Mouse (Mus musculus) lung, adult 2 months (tissue): ENCODE results near the gene Gsto1. TPM values are rescaled to one million over a fixed set of nuclear protein-coding genes. Genes with fewer than 3 reads are reported as not detected.

Experiments used
- DNase-seq: peaks from one replicate; pipeline ENCODE4 v3.0.0; 2022
- H3K4me1 ChIP-seq: fragments of 200-500 bp; 2 replicates; pipeline ENCODE4 v1.6.1; 2011; ENCODE audit warnings: low read length; ENCODE audit not compliant: control insufficient read depth, insufficient read depth
- H3K4me3 ChIP-seq: fragments of 200-500 bp; replicated peaks from 2 replicates; pipeline ENCODE3; 2011; ENCODE audit warnings: low read depth, mild to moderate bottlenecking, control low read depth, low read length; ENCODE audit errors: extremely low read depth
- CTCF ChIP-seq: fragments of 200-500 bp; IDR thresholded peaks from 2 replicates; pipeline ENCODE4 v1.5.1; 2011; ENCODE audit warnings: mild to moderate bottlenecking, low read length, control low read depth; ENCODE audit not compliant: insufficient read depth
- POLR2A ChIP-seq: fragments of 200-500 bp; IDR thresholded peaks from 2 replicates; pipeline ENCODE4 v1.6.1; 2011; ENCODE audit warnings: low read depth, mild to moderate bottlenecking, control low read depth, low read length, borderline replicate concordance; ENCODE audit errors: extremely low read depth
- WGBS: fragments of 180-500 bp; shearing (Covaris S2); methylation state at CpG from one replicate; pipeline ENCODE4 v1.1.7; 2018; 5-methylcytosine and 5-hydroxymethylcytosine counted together
- polyA plus RNA-seq: library from polyadenylated mRNA; depleted of rRNA; stranded (reverse); fragments of >200 nt; gene quantifications from 2 replicates; pipeline ENCODE4 v1.2.3, GENCODE M21; 2012; rRNA removed

The Gsto1 gene
- polyA plus RNA-seq, 1 experiment, result 155 TPM

DNA sequence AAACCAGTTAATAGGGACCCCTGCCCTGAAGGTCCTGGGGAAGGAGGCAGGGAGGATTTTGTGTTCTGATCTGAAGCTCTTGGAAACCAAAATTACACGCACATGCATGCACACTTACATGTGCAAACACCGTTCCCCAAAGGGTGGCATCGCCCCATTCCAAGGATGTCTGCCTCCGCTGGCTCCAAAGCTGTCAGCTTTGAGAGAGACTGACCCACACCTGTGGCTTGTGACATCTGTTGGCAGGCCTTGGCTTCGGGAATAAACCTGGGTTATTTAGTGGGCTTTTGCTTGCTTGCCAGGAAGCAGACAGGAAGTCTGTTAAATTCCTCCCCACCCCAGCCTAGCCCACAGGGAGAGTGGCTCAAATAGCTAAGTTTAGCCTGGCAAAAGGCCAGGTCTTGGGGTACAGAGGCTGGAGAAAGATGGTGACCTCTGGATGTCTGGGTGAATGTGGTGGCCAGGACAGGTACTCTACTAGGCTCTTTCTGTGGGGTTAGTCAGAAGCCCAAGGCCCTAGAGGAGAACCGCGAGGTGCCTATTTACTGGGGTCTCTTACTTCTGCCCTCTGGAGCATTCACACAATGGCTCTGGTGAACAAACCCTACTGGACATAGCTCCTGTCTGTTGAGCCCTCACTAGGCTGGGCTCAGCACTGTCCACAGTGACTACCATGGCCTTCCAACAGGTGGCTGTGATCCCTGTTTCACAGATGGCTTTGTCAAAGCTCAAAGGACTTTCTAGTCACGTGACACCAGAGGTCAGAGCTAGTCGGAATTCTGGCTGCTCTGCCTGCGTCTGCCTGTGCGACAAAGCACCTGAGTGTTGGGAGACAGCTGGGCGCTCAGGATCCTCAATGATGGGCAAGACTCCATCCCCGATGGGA is 47.8 kb downstream of the Gsto1 start:
- TF ChIP-seq CTCF, result no peak
- TF ChIP-seq POLR2A, result no peak
- DNase-seq, result no peak
- peaks cover 15% of the 10 kb centered on the region for H3K4me1 ChIP-seq
- WGBS, result 53% methylated on average over 13 of the region's 13 CpGs
- H3K4me3 ChIP-seq, result no peak overlapping the region

DNA sequence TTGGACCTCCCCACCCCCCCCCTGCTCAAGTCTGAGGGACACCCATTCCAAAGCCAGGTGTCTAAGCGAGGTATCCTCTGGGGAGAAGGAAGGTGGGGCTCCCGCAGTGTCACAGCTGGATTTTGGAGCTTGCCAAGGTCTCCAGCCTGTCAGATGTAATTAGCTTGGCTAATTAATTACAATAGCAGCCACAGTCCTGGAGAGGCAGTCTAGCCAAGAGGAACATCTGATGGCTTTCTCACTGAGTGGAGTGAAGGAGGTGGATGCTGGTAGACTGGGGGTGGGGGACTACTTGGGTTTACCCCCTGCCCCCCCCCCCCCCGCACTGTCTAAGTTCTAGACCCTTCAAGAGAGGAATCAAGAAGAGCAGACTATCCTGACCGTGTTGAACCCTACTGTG is 48.9 kb downstream of the Gsto1 start:
- Histone ChIP-seq H3K4me3 (no peak overlapping the region), H3K4me1 (peaks cover 15% of the 10 kb centered on the region)
- no peak for TF ChIP-seq CTCF
- TF ChIP-seq POLR2A, result no peak
- no peak for DNase-seq
- WGBS, result 83% methylated on average over 4 of the region's 4 CpGs

DNA sequence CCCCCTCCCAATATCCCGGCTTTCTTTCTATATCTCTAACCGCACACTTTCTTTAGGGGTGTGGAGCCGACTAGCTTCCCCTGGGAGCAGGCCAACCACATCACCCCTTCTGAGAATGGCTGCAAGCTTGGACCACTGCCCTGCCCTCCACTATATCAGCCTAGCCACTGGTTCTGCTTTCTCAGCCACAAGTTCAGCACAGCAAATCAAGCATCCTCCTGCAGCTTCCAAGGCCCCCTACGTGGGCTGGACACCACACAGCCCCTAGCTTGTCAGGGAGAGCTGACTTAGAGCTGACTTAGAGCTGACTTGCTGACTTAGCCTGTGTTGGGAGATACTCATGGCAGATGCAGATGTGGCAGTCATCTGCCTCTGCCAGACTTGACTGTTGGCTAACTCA is 50.3 kb downstream of the Gsto1 start:
- WGBS, result 74% methylated on average over 4 of the region's 4 CpGs
- peaks cover 22% of the 10 kb centered on the region for H3K4me1 ChIP-seq

DNA sequence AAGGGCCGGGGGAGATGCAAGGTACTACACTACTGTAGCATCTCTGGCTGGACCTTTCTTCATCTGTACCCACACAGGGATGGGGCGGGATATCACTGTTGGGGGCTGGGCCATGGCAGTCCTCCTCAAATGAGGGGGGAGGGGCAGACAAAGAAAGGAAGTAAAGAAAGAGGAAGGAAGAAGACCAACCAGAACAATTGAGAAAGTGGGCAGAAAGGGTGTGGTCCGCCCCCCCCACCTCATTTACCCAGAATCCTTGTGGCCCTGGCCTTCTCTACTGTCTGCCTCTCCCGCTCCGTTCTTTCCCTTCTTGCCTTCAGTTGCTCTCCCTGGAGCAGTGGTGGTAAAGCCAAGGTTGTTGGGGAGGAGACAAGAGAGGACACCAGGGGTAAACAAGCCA is 50.8 kb downstream of the Gsto1 start:
- TF ChIP-seq POLR2A (no peak), CTCF (no peak)
- peaks cover 24% of the 10 kb centered on the region for H3K4me1 ChIP-seq
- H3K4me3 ChIP-seq, result no peak overlapping the region
- 78% methylated on average over 5 of the region's 5 CpGs for WGBS
- DNase-seq, result no peak

More for the DNA sequence above, 50.3 kb downstream of the Gsto1 start:
- no peak for TF ChIP-seq CTCF
- TF ChIP-seq POLR2A, result no peak
- no peak for DNase-seq
- no peak overlapping the region for H3K4me3 ChIP-seq

DNA sequence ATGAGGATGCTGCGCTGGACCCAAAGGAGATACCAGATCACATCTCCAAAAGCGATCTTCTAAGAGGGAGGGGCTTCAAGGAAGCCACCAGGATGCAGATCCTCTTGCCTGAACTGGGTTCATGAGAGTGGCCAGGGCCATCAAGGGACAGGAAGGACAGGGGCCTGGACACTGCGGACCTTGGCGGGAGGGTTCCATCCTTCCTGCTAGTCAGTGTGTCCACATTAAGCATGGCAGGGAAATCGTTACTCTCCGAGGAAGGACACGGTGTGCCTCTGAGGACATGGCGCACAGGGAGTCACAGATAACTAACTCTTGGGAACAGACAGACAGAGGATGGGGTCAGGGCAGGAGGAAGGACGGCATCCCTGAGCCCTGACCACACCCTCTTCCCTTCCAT is 52.8 kb downstream of the Gsto1 start:
- TF ChIP-seq POLR2A (no peak), CTCF (no peak)
- H3K4me1 ChIP-seq, result peaks cover 20% of the 10 kb centered on the region
- H3K4me3 ChIP-seq, result no peak overlapping the region
- no peak for DNase-seq
- WGBS, result 67% methylated on average over 9 of the region's 9 CpGs

DNA sequence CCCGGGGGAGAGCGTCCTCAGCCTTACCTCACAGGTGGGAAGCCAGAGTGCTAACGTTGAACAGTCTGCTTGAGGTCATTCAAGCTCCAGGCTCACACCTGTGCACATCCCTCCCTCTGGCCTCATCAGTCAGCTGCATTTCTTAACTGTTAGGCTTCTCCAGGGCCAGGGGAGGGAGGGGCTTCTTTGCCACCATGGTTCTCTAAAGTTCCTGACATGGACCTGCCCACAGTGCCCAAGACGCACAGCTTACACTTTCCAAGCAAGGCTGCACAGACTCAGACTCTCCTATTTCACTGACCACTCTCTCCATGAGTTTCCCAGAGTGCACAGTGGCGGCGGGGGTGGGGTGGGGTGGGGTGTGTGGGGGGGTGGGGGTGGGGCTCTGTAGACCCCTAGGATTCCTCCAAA is 54.2 kb downstream of the Gsto1 start:
- TF ChIP-seq CTCF, result no peak
- no peak for TF ChIP-seq POLR2A
- H3K4me1 ChIP-seq, result peaks cover 15% of the 10 kb centered on the region
- no peak for DNase-seq
- WGBS, result 45% methylated on average over 6 of the region's 6 CpGs
- no peak overlapping the region for H3K4me3 ChIP-seq

DNA sequence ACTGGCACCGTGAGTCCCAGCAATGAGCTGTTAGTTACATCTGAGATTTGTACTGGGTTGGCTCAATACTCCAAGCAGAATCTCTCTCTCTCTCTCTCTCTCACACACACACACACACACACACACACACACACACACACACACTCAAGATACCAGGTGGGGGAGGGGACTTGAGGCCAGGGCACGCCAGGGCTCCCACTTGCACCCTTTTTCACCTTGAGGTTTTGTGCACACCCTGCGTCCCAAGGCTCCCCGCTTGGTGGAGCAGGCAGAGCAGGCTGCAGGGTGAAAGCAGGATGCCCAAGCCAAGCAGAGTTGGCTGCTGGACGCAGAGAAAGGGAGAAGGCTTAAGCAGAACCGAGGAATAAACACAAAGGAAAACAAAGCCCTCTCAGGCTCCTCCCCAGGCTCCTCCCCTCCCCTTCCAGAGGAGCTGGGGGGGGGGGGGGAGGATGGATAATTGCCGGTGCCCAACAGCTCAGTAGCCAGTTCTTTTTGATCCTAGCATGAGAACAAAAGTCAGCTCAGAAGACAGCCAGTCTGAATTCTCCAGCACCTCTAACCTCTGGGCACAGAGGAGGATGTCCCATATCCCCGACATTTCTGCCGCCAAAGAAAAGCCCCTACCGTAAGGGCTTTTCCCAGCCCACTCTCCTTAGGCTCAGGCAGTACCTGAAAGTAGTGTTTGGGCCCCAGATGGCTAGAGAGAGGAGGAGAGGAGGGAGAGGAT is 54.8 kb downstream of the Gsto1 start:
- peaks cover 15% of the 10 kb centered on the region for H3K4me1 ChIP-seq
- TF ChIP-seq POLR2A, result no peak
- no peak for TF ChIP-seq CTCF
- H3K4me3 ChIP-seq, result peak overlapping the region; percentile 6
- 8% methylated on average over 10 of the region's 10 CpGs for WGBS
- DNase-seq, result peak; percentile 40

DNA sequence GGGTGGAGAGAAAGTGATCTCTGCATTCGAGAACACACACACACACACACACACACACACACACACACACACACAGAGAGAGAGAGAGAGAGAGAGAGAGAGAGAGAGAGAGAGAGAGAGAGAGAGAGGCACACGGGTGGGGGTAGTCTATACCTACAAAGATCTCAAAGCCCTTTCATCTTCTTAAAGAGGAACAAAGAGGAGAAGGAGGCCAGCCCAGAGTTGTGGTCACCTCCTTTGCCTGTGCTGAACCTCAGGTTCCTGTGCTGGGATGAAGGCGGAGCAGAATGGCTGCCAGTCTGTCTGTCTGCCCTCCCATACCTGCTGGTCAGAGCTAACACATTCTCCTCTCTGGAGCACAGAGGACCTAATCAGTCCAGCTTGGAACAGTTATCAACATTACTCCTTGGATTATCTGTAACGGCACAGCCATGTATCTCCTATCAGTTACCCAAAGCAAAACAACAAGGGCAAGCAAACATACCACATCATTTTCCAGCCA is 55.4 kb downstream of the Gsto1 start:
- TF ChIP-seq CTCF (no peak), POLR2A (no peak)
- Histone ChIP-seq H3K4me3 (no peak overlapping the region), H3K4me1 (peaks cover 15% of the 10 kb centered on the region)
- 42% methylated on average over 4 of the region's 4 CpGs for WGBS
- no peak for DNase-seq

DNA sequence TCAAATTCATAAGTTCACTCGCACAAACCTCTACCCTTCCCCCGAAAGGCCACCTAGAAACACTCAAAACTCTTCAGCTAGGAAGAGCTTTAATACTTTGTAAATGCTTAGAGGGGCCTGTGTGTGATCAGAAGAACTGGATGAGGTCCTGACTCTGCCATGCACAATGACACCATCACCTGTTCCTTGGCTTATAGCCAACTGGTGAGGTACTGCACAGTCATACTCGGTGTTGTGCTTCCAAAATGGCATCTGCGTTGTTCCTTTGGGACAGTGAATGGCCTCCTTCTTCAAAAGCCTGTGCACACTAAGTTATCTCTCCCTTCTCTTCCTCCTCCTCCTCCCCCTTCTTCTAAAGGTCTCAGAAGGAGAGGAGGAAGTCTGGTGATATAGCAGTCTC is 56.0 kb downstream of the Gsto1 start:
- DNase-seq, result no peak
- TF ChIP-seq CTCF (no peak), POLR2A (no peak)
- WGBS, result 70% methylated on average over 4 of the region's 4 CpGs
- no peak overlapping the region for H3K4me3 ChIP-seq
- peaks cover 13% of the 10 kb centered on the region for H3K4me1 ChIP-seq

DNA sequence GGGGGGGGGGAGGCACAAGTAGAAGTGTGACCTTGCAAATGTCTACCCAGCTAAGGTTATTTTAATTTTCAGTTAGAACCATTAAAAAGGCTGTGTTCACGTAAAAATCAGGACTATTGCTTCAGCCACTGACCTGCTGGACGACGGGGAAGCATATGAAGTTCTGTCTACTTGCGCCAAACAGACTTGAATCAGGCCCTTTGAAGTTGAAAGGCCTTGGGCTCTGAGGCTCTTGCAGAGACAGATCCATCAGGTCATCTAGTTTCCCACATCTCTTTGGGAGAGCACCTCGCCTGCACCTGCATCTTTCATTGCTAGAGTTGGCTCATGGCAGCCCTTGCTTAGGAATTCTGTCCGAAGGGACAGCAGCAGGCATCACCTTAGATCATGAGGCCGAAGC is 58.6 kb downstream of the Gsto1 start:
- TF ChIP-seq POLR2A (no peak), CTCF (no peak)
- no peak for DNase-seq
- WGBS, result 91% methylated on average over 7 of the region's 7 CpGs
- Histone ChIP-seq H3K4me1 (peaks cover 19% of the 10 kb centered on the region), H3K4me3 (no peak overlapping the region)

DNA sequence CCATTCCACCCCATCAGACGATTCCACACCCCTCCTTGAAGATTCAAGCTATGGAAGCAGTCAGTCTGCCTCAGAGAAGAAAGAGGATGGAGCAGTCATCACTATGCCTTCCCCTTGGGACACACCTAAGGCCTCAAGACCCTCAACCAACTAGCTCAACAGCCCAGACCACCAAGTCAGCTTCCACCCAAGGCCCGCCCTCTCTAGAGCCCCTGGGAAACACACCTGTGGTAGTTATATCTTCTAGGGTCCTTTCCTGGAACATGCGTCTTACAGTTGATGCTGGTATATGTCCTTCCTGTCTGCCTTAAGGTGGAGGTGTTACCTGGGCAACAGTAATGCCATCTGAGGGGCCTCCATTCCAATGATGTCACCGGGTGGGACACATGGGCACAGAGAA is 59.4 kb downstream of the Gsto1 start:
- no peak overlapping the region for H3K4me3 ChIP-seq
- peaks cover 17% of the 10 kb centered on the region for H3K4me1 ChIP-seq
- TF ChIP-seq CTCF (no peak), POLR2A (no peak)
- no peak for DNase-seq
- 90% methylated on average over 4 of the region's 4 CpGs for WGBS

Other genes with a start within 250 kb of the Gsto1 start
- gene Col17a1, start 162.9 kb upstream of the Gsto1 start, polyA plus RNA-seq, result 8.7 and 20.2 TPM in 2 replicates
- gene Sfr1, start 123.3 kb upstream of the Gsto1 start, polyA plus RNA-seq, result 47.8 and 56.4 TPM in 2 replicates
- gene Gsto2, start 10.6 kb downstream of the Gsto1 start, polyA plus RNA-seq, result 1.1 and 1.5 TPM in 2 replicates
- 7.0 and 7.1 TPM in 2 replicates for gene Cfap43, start 64.3 kb downstream of the Gsto1 start, polyA plus RNA-seq
- gene Itprip, start 64.3 kb downstream of the Gsto1 start, polyA plus RNA-seq, result 17.8 and 22.0 TPM in 2 replicates
- gene Cfap58, start 82.7 kb downstream of the Gsto1 start, polyA plus RNA-seq, result 0.38 and 0.92 TPM in 2 replicates